Mouse (Mus musculus) CH12.LX (cell line): Measurements from ENCODE around the gene Spata1. TPM values are rescaled to one million over a fixed set of nuclear protein-coding genes. Genes with fewer than 3 reads are reported as not detected.

Source experiments
- DNase-seq: peaks from one replicate; pipeline ENCODE4 v3.0.0-alpha.2; 2013; ENCODE audit errors: extremely low read depth
- H3K27ac ChIP-seq: 2 replicates; pipeline ENCODE4 v1.5.1; 2012; ENCODE audit warnings: low read depth, mild to moderate bottlenecking, control low read depth, moderate library complexity; ENCODE audit not compliant: insufficient read depth
- H3K27me3 ChIP-seq: replicated peaks from 2 replicates; pipeline ENCODE3; 2012; ENCODE audit warnings: inconsistent platforms
- H3K36me3 ChIP-seq, 2 experiments: replicated peaks in 1 of 2; 2 replicates each; pipeline versions ENCODE3 to v1.6.1; 2012; ENCODE audit warnings: inconsistent platforms in 1 of 2, low read length in 1 of 2, mild to moderate bottlenecking in 1 of 2, mixed read lengths in 1 of 2, moderate library complexity in 1 of 2; ENCODE audit not compliant: control insufficient read depth in 1 of 2, insufficient read depth in 1 of 2
- H3K4me1 ChIP-seq, 2 experiments: 2 replicates each; pipeline ENCODE4 v1.6.1; 2012; ENCODE audit warnings: inconsistent platforms in 1 of 2, moderate library complexity in 1 of 2; ENCODE audit not compliant: insufficient read depth in 2 of 2, control insufficient read depth in 1 of 2
- H3K4me2 ChIP-seq: 2 replicates; pipeline ENCODE4 v1.6.1; 2012; ENCODE audit warnings: low read depth, mild to moderate bottlenecking, control low read depth; ENCODE audit not compliant: poor library complexity, insufficient read depth, severe bottlenecking
- H3K4me3 ChIP-seq, 3 experiments: fragments of 150-350 bp in 1 of 3; sonication (generic) in 1 of 3; replicated peaks in 1 of 3; 2 replicates each; pipeline versions ENCODE3 to v1.5.1; 2011 to 2012; ENCODE audit warnings: low read depth in 2 of 3, low read length in 2 of 3, mild to moderate bottlenecking in 2 of 3, moderate library complexity in 2 of 3, control low read depth in 1 of 3, improper control_type of control experiment in 1 of 3, inconsistent platforms in 1 of 3, mixed read lengths in 1 of 3; ENCODE audit not compliant: poor library complexity in 1 of 3
- H3K79me2 ChIP-seq: replicated peaks from 2 replicates; pipeline ENCODE4 v1.6.1; 2012; ENCODE audit warnings: mild to moderate bottlenecking, moderate library complexity; ENCODE audit not compliant: control insufficient read depth, poor library complexity, insufficient read depth, severe bottlenecking; ENCODE audit errors: extremely low read depth
- H3K9ac ChIP-seq: 2 replicates; pipeline ENCODE4 v1.6.1; 2012; ENCODE audit warnings: low read depth, mild to moderate bottlenecking, control low read depth, moderate library complexity; ENCODE audit not compliant: insufficient read depth
- H3K9me3 ChIP-seq: replicated peaks from 2 replicates; pipeline ENCODE3; 2012; ENCODE audit warnings: low read length, inconsistent platforms, mixed read lengths
- CHD1 ChIP-seq: IDR thresholded peaks from 2 replicates; pipeline ENCODE4 v1.6.1; 2012; ENCODE audit warnings: low read depth, low read length, improper control_type of control experiment, inconsistent platforms
- CHD2 ChIP-seq: IDR thresholded peaks from 2 replicates; pipeline ENCODE4 v1.6.1; 2011; ENCODE audit warnings: low read length, improper control_type of control experiment
- E2F4 ChIP-seq: IDR thresholded peaks from 2 replicates; pipeline ENCODE4 v1.6.1; 2011; ENCODE audit warnings: low read depth, low read length, improper control_type of control experiment; ENCODE audit not compliant: insufficient replicate concordance
- EP300 ChIP-seq: IDR thresholded peaks from 2 replicates; pipeline ENCODE4 v1.6.1; 2011; ENCODE audit warnings: low read length, improper control_type of control experiment
- ETS1 ChIP-seq: conservative IDR thresholded peaks from 2 replicates; pipeline ENCODE4 v1.6.1; 2012; ENCODE audit warnings: low read depth, mild to moderate bottlenecking, inconsistent platforms, low read length, improper control_type of control experiment, moderate library complexity
- KAT2A ChIP-seq: IDR thresholded peaks from 2 replicates; pipeline ENCODE4 v1.6.1; 2012; ENCODE audit warnings: low read length, improper control_type of control experiment, inconsistent platforms; ENCODE audit not compliant: insufficient replicate concordance
- MYC ChIP-seq: IDR thresholded peaks from 2 replicates; pipeline ENCODE4 v1.6.1; 2011; ENCODE audit warnings: low read depth, mild to moderate bottlenecking, improper control_type of control experiment, low read length
- PAX5 ChIP-seq: IDR thresholded peaks from 2 replicates; pipeline ENCODE4 v1.6.1; 2012; ENCODE audit warnings: low read length, inconsistent platforms, mixed read lengths
- POLR2AphosphoS2 ChIP-seq: IDR thresholded peaks from 2 replicates; pipeline ENCODE4 v1.6.1; 2011; ENCODE audit warnings: low read depth, low read length, improper control_type of control experiment
- RAD21 ChIP-seq: IDR thresholded peaks from 2 replicates; pipeline ENCODE4 v1.6.1; 2011; ENCODE audit warnings: low read depth, mild to moderate bottlenecking, low read length, improper control_type of control experiment, moderate library complexity
- RCOR1 ChIP-seq: conservative IDR thresholded peaks from 2 replicates; pipeline ENCODE4 v1.6.1; 2012; ENCODE audit warnings: low read depth, mild to moderate bottlenecking, inconsistent platforms, low read length, improper control_type of control experiment
- SIN3A ChIP-seq: IDR thresholded peaks from 2 replicates; pipeline ENCODE4 v1.6.1; 2012; ENCODE audit warnings: low read length, improper control_type of control experiment, inconsistent platforms
- SMC3 ChIP-seq: IDR thresholded peaks from 2 replicates; pipeline ENCODE4 v1.6.1; 2011; ENCODE audit warnings: low read depth, low read length, improper control_type of control experiment
- TBP ChIP-seq: conservative IDR thresholded peaks from 2 replicates; pipeline ENCODE4 v1.6.1; 2011; ENCODE audit warnings: low read depth, low read length, improper control_type of control experiment
- TCF12 ChIP-seq: IDR thresholded peaks from 2 replicates; pipeline ENCODE4 v1.6.1; 2014; ENCODE audit warnings: low read depth, mild to moderate bottlenecking, inconsistent platforms, low read length, improper control_type of control experiment
- UBTF ChIP-seq: IDR thresholded peaks from 2 replicates; pipeline ENCODE4 v1.6.1; 2012; ENCODE audit warnings: low read depth, mild to moderate bottlenecking, inconsistent platforms, low read length, improper control_type of control experiment, moderate library complexity
- USF1 ChIP-seq: IDR thresholded peaks from 2 replicates; pipeline ENCODE4 v1.6.1; 2014; ENCODE audit warnings: low read depth, mild to moderate bottlenecking, inconsistent platforms, low read length, improper control_type of control experiment
- USF2 ChIP-seq: conservative IDR thresholded peaks from 2 replicates; pipeline ENCODE4 v1.6.1; 2011; ENCODE audit warnings: low read depth, low read length, improper control_type of control experiment
- ZC3H11A ChIP-seq: IDR thresholded peaks from 2 replicates; pipeline ENCODE4 v1.6.1; 2012; ENCODE audit warnings: low read depth, mild to moderate bottlenecking, inconsistent platforms, low read length, improper control_type of control experiment
- ZKSCAN1 ChIP-seq: IDR thresholded peaks from 2 replicates; pipeline ENCODE4 v1.6.1; 2012; ENCODE audit warnings: low read depth, inconsistent platforms, low read length, improper control_type of control experiment, borderline replicate concordance
- dilution Hi-C: fragments of 300-500 bp; cut with MboI; formaldehyde crosslinking; loops from 2 replicates; pipeline ENCODE4 v1.14.3; 2020; ENCODE audit warnings: low sequenced_read_pairs; ENCODE audit not compliant: extremely low pct_unique_long_range_greater_than_20kb, extremely low pct_ligation_motif_present
- in situ Hi-C: fragments of 300-500 bp; cut with MboI; formaldehyde crosslinking; loops from 3 replicates; pipeline ENCODE4 v1.14.3; 2019; ENCODE audit warnings: low sequenced_read_pairs, low pct_ligation_motif_present, low pct_unique_long_range_greater_than_20kb, mixed read lengths
- polyA plus RNA-seq: library from polyadenylated mRNA; unstranded; fragments of >175 nt; gene quantifications from 2 replicates; pipeline ENCODE4 v1.2.1, GENCODE M21; 2012; ENCODE audit warnings: low read depth; ENCODE audit not compliant: insufficient read length
- total RNA-seq, 2 experiments: library from RNA; depleted of rRNA; stranded (reverse); fragments of 300-350 nt in 1 of 2; fragments of >200 nt in 1 of 2; gene quantifications; 2 replicates each; pipeline ENCODE4 v1.2.3; 2012 to 2014

Spata1 gene
- total and polyA plus RNA-seq, 3 experiments, result 1.4 to 2.9 (median 2.0) TPM

DNA sequence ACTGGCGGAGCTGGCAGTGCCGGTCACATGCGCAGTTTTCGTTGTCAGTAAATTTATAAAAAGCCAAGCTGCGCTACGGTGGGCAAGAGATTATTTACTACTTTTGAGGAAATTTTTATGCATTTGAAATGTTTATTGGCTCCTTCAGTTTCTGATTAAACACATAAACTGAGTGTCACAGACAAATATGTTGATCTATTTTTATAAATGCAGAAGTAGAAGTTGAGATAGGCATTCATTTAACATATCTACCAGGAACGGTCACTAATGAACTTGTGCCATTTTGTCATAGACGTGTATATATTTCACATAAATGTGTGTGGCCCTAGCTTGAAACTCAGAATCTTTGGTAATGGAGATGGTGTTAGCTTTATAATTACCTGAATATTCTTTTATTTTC lies 81.7 kb downstream of the Spata1 start:
- no peak overlapping the region for H3K4me2 ChIP-seq
- H3K27me3 ChIP-seq, result no peaks in the 10 kb centered on the region
- DNase-seq, result no peak
- H3K27ac ChIP-seq, result no peak overlapping the region
- in situ Hi-C loops, result no loop called here
- H3K4me3 ChIP-seq, result no peak overlapping the region
- TF ChIP-seq PAX5, result no peak
- TF ChIP-seq POLR2AphosphoS2, result no peak
- TF ChIP-seq E2F4, result no peak
- no peak for TF ChIP-seq ZC3H11A
- no peak for TF ChIP-seq CHD1
- TF ChIP-seq USF2, result no peak
- no peak for TF ChIP-seq SMC3
- TF ChIP-seq USF1, result no peak
- no peak for TF ChIP-seq RCOR1
- TF ChIP-seq SIN3A, result no peak
- TF ChIP-seq KAT2A, result no peak
- no peak for TF ChIP-seq CHD2
- no peak for TF ChIP-seq ZKSCAN1
- no peak for TF ChIP-seq EP300
- no peak for TF ChIP-seq RAD21
- TF ChIP-seq ETS1, result no peak
- TF ChIP-seq TBP, result no peak
- TF ChIP-seq UBTF, result no peak
- no peak for TF ChIP-seq MYC
- no peak for TF ChIP-seq TCF12
- no peak overlapping the region for H3K9ac ChIP-seq
- H3K9me3 ChIP-seq, result no peaks in the 10 kb centered on the region
- H3K79me2 ChIP-seq, result no peaks in the 10 kb centered on the region
- peaks cover 22 to 81% of the 10 kb centered on the region in 2 experiments for H3K36me3 ChIP-seq
- peaks cover 6 to 24% of the 10 kb centered on the region in 2 experiments; a peak in 3 of 4 replicates for H3K4me1 ChIP-seq
- dilution Hi-C loops, result no loop called here

DNA sequence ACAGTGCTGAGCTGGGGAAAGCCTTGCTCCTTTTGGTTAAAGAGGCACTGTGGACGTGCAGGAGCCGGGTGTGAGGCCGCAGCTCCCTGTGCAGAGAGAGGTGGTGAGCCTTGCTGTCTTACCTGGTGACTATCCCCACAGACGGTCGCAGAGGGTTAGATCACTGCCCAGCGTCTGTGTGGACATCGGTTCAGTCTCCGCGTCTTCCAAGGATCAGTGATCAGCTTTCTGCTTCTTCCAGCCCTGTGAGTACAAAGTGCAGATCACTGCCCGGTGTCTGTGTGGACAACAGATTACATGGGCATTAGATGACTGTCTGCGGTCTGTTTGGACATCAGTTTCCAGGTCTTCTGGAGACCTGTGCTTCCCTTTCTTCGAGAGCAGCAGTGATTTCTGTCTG lies 85.0 kb downstream of the Spata1 start:
- Histone ChIP-seq H3K36me3 (peaks cover 15 to 57% of the 10 kb centered on the region in 2 experiments), H3K27me3 (no peaks in the 10 kb centered on the region)
- TF ChIP-seq SMC3, result no peak
- TF ChIP-seq, all 38 proteins: peak for 0
- H3K9me3 ChIP-seq, result no peaks in the 10 kb centered on the region
- no peak for DNase-seq
- H3K27ac ChIP-seq, result no peak overlapping the region
- H3K4me3 ChIP-seq, result no peak overlapping the region
- H3K9ac ChIP-seq, result no peak overlapping the region
- dilution Hi-C loops, result no loop called here
- H3K4me1 ChIP-seq, result peaks cover 6 to 41% of the 10 kb centered on the region in 2 experiments; a peak in 3 of 4 replicates
- in situ Hi-C loops, result no loop called here
- no peaks in the 10 kb centered on the region for H3K79me2 ChIP-seq
- H3K4me2 ChIP-seq, result no peak overlapping the region
